Mouse (Mus musculus) myocyte (in vitro differentiated cells): Measurements from ENCODE around the gene Hdac5. TPM values are rescaled to one million over a fixed set of nuclear protein-coding genes. Genes with fewer than 3 reads are reported as not detected.

Source experiments
- H3K27me3 ChIP-seq: one replicate; pipeline ENCODE4 v1.6.1; 2011; ENCODE audit not compliant: control insufficient read depth, insufficient read depth, insufficient read length
- H3K36me3 ChIP-seq: one replicate; pipeline ENCODE4 v1.6.1; 2011; ENCODE audit not compliant: control insufficient read depth, insufficient read depth
- H3K4me2 ChIP-seq: one replicate; pipeline ENCODE4 v1.6.1; 2011; ENCODE audit warnings: low read depth, control low read depth
- H3K4me3 ChIP-seq: one replicate; pipeline ENCODE4 v1.5.1; 2011; ENCODE audit warnings: mild to moderate bottlenecking, control low read depth, moderate library complexity
- H3K79me2 ChIP-seq: one replicate; pipeline ENCODE4 v1.6.1; 2011; ENCODE audit not compliant: control insufficient read depth, insufficient read depth
- H3ac ChIP-seq: one replicate; pipeline ENCODE4 v1.6.1; 2011; ENCODE audit not compliant: control insufficient read depth, insufficient read length
- CEBPB ChIP-seq: IDR thresholded peaks from 2 replicates; pipeline ENCODE4 v1.6.1; 2011; ENCODE audit warnings: mild to moderate bottlenecking, moderate library complexity; ENCODE audit not compliant: poor library complexity, insufficient read depth, severe bottlenecking
- E2F4 ChIP-seq: IDR thresholded peaks from one replicate; pipeline ENCODE4 v1.6.1; 2011; ENCODE audit warnings: mild to moderate bottlenecking, control low read depth, moderate library complexity; ENCODE audit not compliant: insufficient read depth
- MAX ChIP-seq: IDR thresholded peaks from one replicate; pipeline ENCODE4 v1.6.1; 2011; ENCODE audit warnings: low read depth, mild to moderate bottlenecking, control low read depth
- MYOD1 ChIP-seq, 3 experiments: IDR thresholded peaks; one replicate each; pipeline ENCODE4 v1.6.1; 2011; ENCODE audit warnings: control low read depth in 2 of 3, low read depth in 2 of 3, mild to moderate bottlenecking in 2 of 3, moderate library complexity in 1 of 3; ENCODE audit not compliant: insufficient read length in 2 of 3, control insufficient read depth in 1 of 3
- MYOG ChIP-seq, 3 experiments: IDR thresholded peaks; one replicate each; pipeline ENCODE4 v1.6.1; 2011; ENCODE audit warnings: control low read depth in 2 of 3, low read depth in 2 of 3, mild to moderate bottlenecking in 2 of 3; ENCODE audit not compliant: insufficient read length in 2 of 3, control insufficient read depth in 1 of 3, insufficient read depth in 1 of 3
- POLR2A ChIP-seq: IDR thresholded peaks from one replicate; pipeline ENCODE4 v1.6.1; 2011; ENCODE audit warnings: low read depth, mild to moderate bottlenecking, control low read depth, moderate library complexity; ENCODE audit not compliant: insufficient read length
- POLR2AphosphoS2 ChIP-seq: IDR thresholded peaks from one replicate; pipeline ENCODE4 v1.6.1; 2011; ENCODE audit warnings: low read depth, control low read depth; ENCODE audit not compliant: insufficient read length
- REST ChIP-seq: IDR thresholded peaks from one replicate; pipeline ENCODE4 v1.6.1; 2011; ENCODE audit warnings: mild to moderate bottlenecking, control low read depth, moderate library complexity; ENCODE audit not compliant: insufficient read depth, insufficient read length
- SRF ChIP-seq: IDR thresholded peaks from one replicate; pipeline ENCODE4 v1.6.1; 2011; ENCODE audit warnings: low read depth; ENCODE audit not compliant: control insufficient read depth, insufficient read length
- TCF12 ChIP-seq: IDR thresholded peaks from one replicate; pipeline ENCODE4 v1.6.1; 2011; ENCODE audit warnings: mild to moderate bottlenecking, control low read depth; ENCODE audit not compliant: poor library complexity, insufficient read depth, severe bottlenecking
- TCF3 ChIP-seq: IDR thresholded peaks from one replicate; pipeline ENCODE4 v1.6.1; 2011; ENCODE audit warnings: low read depth, control low read depth; ENCODE audit not compliant: insufficient read length
- USF1 ChIP-seq: IDR thresholded peaks from one replicate; pipeline ENCODE4 v1.6.1; 2011; ENCODE audit warnings: low read depth, mild to moderate bottlenecking, control low read depth, moderate library complexity
- polyA plus RNA-seq: library from polyadenylated mRNA; unstranded; fragments of >200 nt; fragmentation: generic; extraction: Trizol; gene quantifications from one replicate; pipeline ENCODE4 v1.2.1, GENCODE M21; 2012; ENCODE audit warnings: missing spikeins

Gene Hdac5
- polyA plus RNA-seq, 1 experiment: 77.3 TPM

DNA sequence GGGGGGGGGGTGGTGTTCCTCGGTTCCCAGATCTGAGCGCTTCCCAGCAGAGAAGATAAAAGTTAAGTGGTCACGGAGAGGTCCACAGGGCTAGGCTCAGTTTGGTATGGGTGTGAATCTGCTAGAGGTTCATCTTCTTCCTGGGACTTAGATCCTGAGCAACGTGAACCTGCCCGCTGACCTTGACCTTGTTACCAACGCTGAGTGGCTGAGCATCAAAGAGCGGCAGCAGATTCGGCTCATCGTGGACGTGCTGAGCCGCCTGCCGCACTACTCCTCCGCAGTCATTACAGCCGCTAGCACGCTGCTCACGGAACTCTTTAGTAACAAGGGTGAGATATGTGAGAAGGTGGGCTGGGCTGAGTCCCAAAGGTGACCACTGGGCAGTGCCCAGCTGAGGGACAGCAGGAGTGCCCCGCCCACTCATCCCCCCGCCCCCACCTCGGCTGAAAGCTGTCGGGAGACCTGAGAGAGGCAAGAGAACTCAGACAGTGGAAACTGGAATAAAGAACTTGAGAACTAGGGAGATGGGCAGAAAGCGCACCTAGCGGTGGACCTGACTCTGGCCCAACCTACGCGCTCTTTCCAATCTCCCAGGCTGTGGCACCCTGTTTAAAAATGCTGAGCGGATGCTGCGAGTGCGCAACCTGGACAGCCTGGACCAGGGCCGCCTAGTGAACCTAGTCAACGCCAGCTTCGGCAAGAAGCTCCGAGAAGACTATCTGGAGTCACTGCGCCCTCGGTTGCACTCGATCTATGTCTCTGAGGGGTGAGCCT is 82.6 kb downstream of the Hdac5 start:
- TF ChIP-seq POLR2AphosphoS2 (no peak), CEBPB (no peak), REST (no peak), SRF (no peak), POLR2A (no peak), MYOG (IDR thresholded peaks at IDR 0.05; ENCODE audit: control insufficient read depth in 1 of 3, insufficient read depth in 1 of 3, insufficient read length in 2 of 3, low read depth in 2 of 3) (no peak), MAX (no peak), TCF12 (no peak), E2F4 (no peak), TCF3 (no peak), USF1 (no peak)
- no peak overlapping the region for H3K4me3 ChIP-seq

GRCm38 (mm10) chr11:102146531-102146930 is 83.4 kb downstream of the Hdac5 start:
- Histone ChIP-seq H3ac (no peak overlapping the region), H3K4me2 (no peak overlapping the region), H3K79me2 (no peaks in the 10 kb centered on the region), H3K27me3 (peaks cover 30% of the 10 kb centered on the region), H3K4me3 (no peak overlapping the region), H3K36me3 (no peaks in the 10 kb centered on the region)
- TF ChIP-seq TCF3 (no peak), CEBPB (no peak), MYOD1 (IDR thresholded peaks at IDR 0.05; ENCODE audit: control insufficient read depth in 1 of 3, insufficient read length in 2 of 3, low read depth in 2 of 3) (no peak), E2F4 (no peak), MAX (no peak), SRF (no peak), POLR2A (no peak), POLR2AphosphoS2 (no peak), REST (no peak), MYOG (IDR thresholded peaks at IDR 0.05; ENCODE audit: control insufficient read depth in 1 of 3, insufficient read depth in 1 of 3, insufficient read length in 2 of 3, low read depth in 2 of 3) (no peak), TCF12 (no peak), USF1 (no peak)

More for the DNA sequence above, 82.6 kb downstream of the Hdac5 start:
- H3K36me3 ChIP-seq: no peaks in the 10 kb centered on the region
- H3K79me2 ChIP-seq: no peaks in the 10 kb centered on the region
- no peak overlapping the region for H3ac ChIP-seq
- peaks cover 30% of the 10 kb centered on the region for H3K27me3 ChIP-seq
- no peak overlapping the region for H3K4me2 ChIP-seq

GRCm38 (mm10) chr11:102146005-102146404 is 84.0 kb downstream of the Hdac5 start:
- H3ac ChIP-seq: no peak overlapping the region
- H3K4me2 ChIP-seq: no peak overlapping the region
- TF ChIP-seq USF1: no peak
- H3K4me3 ChIP-seq: no peak overlapping the region
- no peaks in the 10 kb centered on the region for H3K79me2 ChIP-seq
- peaks cover 30% of the 10 kb centered on the region for H3K27me3 ChIP-seq
- no peaks in the 10 kb centered on the region for H3K36me3 ChIP-seq

DNA sequence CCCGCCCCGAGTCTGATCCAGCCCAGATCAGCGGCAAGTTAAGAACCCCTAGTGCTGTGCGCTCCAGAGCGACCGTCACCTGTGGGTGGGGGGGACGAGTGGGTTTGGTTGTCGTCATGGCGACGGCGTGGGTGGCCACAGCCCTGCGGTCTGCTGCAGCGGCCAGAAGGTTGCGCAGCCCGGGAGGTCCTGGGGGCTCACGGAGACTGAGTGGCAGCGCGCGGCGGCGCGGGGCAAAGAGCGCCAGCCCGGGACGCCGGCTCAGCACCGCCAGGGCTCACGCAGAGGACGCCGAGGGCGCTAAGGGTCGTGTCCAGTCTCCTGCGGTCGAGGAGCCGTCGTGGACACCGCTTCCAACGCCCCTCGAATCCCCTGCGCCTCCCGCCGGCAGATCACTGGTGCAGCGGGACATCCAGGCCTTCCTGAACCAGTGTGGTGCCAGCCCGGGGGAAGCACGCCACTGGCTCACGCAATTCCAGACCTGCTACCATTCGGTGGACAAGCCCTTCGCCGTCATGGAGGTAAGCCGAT is 84.4 kb downstream of the Hdac5 start, which contains the start of gene Nags:
TSS of gene Nags (plus strand) at position 43 of the 531 bp plus-strand sequence.
- H3K79me2 ChIP-seq: no peaks in the 10 kb centered on the region
- peaks cover 30% of the 10 kb centered on the region for H3K27me3 ChIP-seq
- TF ChIP-seq CEBPB (no peak), REST (no peak), USF1 (no peak), POLR2A (no peak), MYOG (IDR thresholded peaks at IDR 0.05; ENCODE audit: control insufficient read depth in 1 of 3, insufficient read depth in 1 of 3, insufficient read length in 2 of 3, low read depth in 2 of 3) (no peak), E2F4 (no peak), MYOD1 (IDR thresholded peaks at IDR 0.05; ENCODE audit: control insufficient read depth in 1 of 3, insufficient read length in 2 of 3, low read depth in 2 of 3) (no peak), SRF (no peak), MAX (no peak), TCF12 (no peak), POLR2AphosphoS2 (no peak), TCF3 (no peak)
- H3K36me3 ChIP-seq: no peaks in the 10 kb centered on the region
- no peak within 1 kb of the TSS for H3ac ChIP-seq
- no peak within 1 kb of the TSS for H3K4me3 ChIP-seq
- no peak within 1 kb of the TSS for H3K4me2 ChIP-seq

GRCm38 (mm10) chr11:102144957-102145470 is 85.0 kb downstream of the Hdac5 start:
- no peak overlapping the region for H3ac ChIP-seq
- peaks cover 30% of the 10 kb centered on the region for H3K27me3 ChIP-seq
- no peaks in the 10 kb centered on the region for H3K79me2 ChIP-seq
- no peak overlapping the region for H3K4me3 ChIP-seq
- TF ChIP-seq REST (no peak), E2F4 (no peak), TCF3 (no peak), SRF (no peak), MYOG (IDR thresholded peaks at IDR 0.05; ENCODE audit: control insufficient read depth in 1 of 3, insufficient read depth in 1 of 3, insufficient read length in 2 of 3, low read depth in 2 of 3) (no peak), CEBPB (no peak)
- no peaks in the 10 kb centered on the region for H3K36me3 ChIP-seq
- H3K4me2 ChIP-seq: no peak overlapping the region
